Mouse (Mus musculus): ENCODE data around the gene Qrich1. TPM values are rescaled to one million over a fixed set of nuclear protein-coding genes. Genes with fewer than 3 reads are reported as not detected.

Qrich1 gene
- total and polyA plus RNA-seq, 2 experiments from 2014 or later = 123 to 265 TPM

DNA sequence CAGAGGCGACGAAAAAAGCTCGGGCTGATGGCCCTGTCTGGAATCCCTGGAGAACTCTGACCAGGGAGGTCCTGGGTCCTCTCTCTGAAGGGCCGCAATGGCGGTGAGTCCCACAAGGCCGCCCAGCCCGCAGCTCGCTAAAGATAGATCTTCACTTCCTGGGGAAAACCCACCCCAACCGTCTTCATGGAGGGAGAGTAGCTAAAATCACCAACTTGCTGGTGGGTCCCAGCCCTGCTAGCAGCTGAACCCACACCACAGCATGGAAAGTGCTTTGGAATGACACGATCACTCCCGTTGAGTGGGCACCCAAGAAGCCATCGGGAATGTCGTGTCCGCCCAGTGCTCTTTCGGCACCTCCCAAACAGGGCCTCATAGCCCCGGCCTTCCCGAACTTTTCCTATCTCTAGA lies 51.9 kb downstream of the Qrich1 start:
- no peaks in the 10 kb centered on the region for H3K9me3 ChIP-seq (ENCODE audit: low read length)
- H3K27me3 ChIP-seq (ENCODE audit: insufficient read depth, low read length) = no peaks in the 10 kb centered on the region
- no peak for ATAC-seq
- H3K4me3 ChIP-seq (ENCODE audit: low read depth, low read length) = no peak overlapping the region
- peaks cover 19% of the 10 kb centered on the region for H3K4me1 ChIP-seq (ENCODE audit: insufficient read depth)
- no peak overlapping the region for H3K9ac ChIP-seq
- WGBS = 83% methylated on average over 17 of the region's 17 CpGs
- H3K27ac ChIP-seq (ENCODE audit: low read depth, low read length) = no peak overlapping the region
- no peak for DNase-seq
- peaks cover 50% of the 10 kb centered on the region for H3K36me3 ChIP-seq (ENCODE audit: insufficient read depth)
- no peak for TF ChIP-seq CTCF (IDR thresholded peaks at IDR 0.05; ENCODE audit: low read depth)
- peak overlapping the region; percentile 90; the same call in 1 of the 2 replicates for H3K4me2 ChIP-seq (ENCODE audit: low read depth)

DNA sequence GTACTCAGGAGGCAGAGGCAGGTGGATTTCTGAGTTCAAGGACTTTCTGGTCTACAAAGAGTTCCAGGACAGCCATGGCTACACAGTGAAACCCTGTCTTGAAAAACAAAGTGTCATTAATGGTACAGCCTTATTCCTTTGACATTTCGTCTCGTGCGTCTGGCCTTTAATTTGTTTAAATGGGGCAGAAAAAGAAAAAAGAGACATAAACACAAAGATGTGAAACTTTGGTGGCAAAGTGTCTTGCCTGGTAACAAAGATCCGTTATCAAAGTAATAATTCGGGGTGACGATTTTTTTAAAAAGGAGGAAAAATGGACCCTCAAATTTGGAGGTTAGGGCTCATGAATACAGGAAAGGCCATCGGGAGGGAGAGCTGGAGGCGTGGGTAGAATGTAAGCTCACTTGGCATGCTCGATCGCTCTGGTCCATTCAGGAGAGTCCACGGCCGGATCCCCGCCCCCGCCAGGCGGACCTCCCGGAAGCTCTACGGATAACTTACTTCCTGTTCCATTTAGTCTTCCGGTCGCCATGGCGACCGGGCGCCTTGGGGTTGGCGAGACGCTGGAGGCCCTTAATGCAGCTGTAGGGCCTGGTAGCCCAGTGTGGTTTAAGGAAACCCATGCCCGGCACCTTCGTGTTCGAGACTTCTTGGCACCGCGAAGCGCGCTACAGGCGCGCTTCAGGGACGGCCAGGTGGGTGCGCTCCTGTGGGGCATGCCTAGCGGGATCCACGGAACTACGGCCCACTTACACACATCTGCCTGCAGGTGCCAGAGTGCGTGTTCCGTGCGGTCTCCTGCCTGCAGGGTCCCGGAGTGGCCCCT lies 53.0 kb downstream of the Qrich1 start, which contains the start of gene Dalrd3:
TSS of gene Dalrd3 (plus strand) at position 506 of the 826 bp plus-strand sequence.
- no peak for TF ChIP-seq CTCF (IDR thresholded peaks at IDR 0.05; ENCODE audit: low read depth)
- peak within 1 kb of the TSS; percentile 58 for H3K9ac ChIP-seq
- peak within 1 kb of the TSS; percentile 95 for H3K4me2 ChIP-seq (ENCODE audit: low read depth)
- H3K36me3 ChIP-seq (ENCODE audit: insufficient read depth) = peaks cover 40% of the 10 kb centered on the region
- DNase-seq (peak; percentile 92), ATAC-seq (peak; percentile 62)
- H3K27me3 ChIP-seq (ENCODE audit: insufficient read depth, low read length) = no peaks in the 10 kb centered on the region
- H3K4me3 ChIP-seq (ENCODE audit: low read depth, low read length) = peak within 1 kb of the TSS; percentile 55
- WGBS = 5% methylated on average over 42 of the region's 42 CpGs
- H3K27ac ChIP-seq (ENCODE audit: low read depth, low read length) = peak within 1 kb of the TSS; percentile 72
- H3K9me3 ChIP-seq (ENCODE audit: low read length) = no peaks in the 10 kb centered on the region
- peaks cover 19% of the 10 kb centered on the region for H3K4me1 ChIP-seq (ENCODE audit: insufficient read depth)

DNA sequence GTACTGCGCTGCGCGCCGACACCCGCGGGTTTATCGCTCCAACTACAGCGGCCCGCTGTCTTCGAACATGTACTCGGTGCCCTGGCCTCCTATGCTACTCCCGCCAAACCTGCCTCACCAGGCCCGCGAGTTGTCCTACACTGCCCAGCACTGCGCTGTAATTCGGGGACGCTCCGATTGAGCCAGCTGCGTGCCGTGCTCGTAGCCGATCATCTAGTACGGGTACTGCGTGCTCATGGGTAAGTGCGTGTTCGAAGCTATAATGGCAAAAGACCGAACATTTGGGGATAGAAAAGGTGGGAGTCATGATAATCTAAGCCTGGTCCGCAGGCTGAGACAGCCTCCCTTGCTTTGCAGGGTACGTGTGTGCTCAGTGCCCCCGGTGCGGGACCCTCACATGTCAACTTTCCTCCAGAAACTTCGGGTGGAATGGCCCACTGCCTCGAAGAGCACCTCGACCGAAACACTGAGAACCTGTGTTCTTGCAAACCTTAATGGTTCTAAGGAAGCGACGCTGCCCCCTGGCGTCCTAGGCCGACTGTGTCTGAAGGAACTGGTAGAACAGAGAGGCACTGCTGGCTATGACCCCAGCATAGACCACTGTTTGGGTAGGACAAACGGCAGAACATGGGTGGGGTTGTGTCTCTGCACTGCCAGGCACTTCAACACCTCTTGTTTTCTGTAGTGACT lies 53.7 kb downstream of the Qrich1 start:
- TF ChIP-seq CTCF (IDR thresholded peaks at IDR 0.05; ENCODE audit: low read depth) = peak; percentile 71
- Histone ChIP-seq H3K4me1 (ENCODE audit: insufficient read depth) (peaks cover 19% of the 10 kb centered on the region), H3K4me2 (ENCODE audit: low read depth) (peak overlapping the region; percentile 95), H3K9me3 (ENCODE audit: low read length) (no peaks in the 10 kb centered on the region), H3K9ac (peak overlapping the region; percentile 58), H3K27ac (ENCODE audit: low read depth, low read length) (peak overlapping the region; percentile 72), H3K27me3 (ENCODE audit: insufficient read depth, low read length) (no peaks in the 10 kb centered on the region), H3K4me3 (ENCODE audit: low read depth, low read length) (peak overlapping the region; percentile 55), H3K36me3 (ENCODE audit: insufficient read depth) (peaks cover 40% of the 10 kb centered on the region)
- 2% methylated on average over 40 of the region's 40 CpGs for WGBS
- ATAC-seq = no peak
- DNase-seq = peak; percentile 74

DNA sequence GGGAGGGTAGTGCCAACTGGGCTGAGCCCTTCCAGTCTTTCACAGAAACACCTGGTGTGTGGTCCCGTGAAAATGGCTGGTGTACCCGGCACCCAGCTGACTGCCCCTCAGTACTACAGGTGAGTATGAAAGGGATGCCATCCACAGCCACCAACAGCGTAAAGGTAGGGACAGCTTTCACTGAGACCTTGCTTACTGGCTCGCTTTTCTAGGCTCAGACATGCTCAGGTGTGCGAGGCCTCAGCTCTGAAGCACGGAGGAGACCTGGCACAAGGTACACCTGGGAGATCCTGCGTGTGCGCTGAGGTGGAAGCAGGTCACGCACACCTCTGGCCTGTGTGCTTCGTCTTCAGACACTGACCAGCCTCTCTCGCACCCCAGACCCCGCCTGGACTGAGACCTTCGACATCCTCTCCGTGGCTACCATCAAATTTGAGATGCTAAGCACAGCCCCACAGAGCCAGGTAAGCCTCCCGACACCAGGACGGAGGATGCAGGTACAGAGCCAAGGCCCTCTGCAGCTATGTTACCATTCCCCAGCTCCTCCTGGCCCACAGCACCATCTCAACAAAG lies 54.9 kb downstream of the Qrich1 start:
- H3K27me3 ChIP-seq (ENCODE audit: insufficient read depth, low read length) = no peaks in the 10 kb centered on the region
- H3K9ac ChIP-seq = no peak overlapping the region
- no peaks in the 10 kb centered on the region for H3K9me3 ChIP-seq (ENCODE audit: low read length)
- H3K36me3 ChIP-seq (ENCODE audit: insufficient read depth) = peaks cover 36% of the 10 kb centered on the region
- ATAC-seq (no peak), DNase-seq (no peak)
- no peak overlapping the region for H3K4me3 ChIP-seq (ENCODE audit: low read depth, low read length)
- H3K27ac ChIP-seq (ENCODE audit: low read depth, low read length) = no peak overlapping the region
- H3K4me1 ChIP-seq (ENCODE audit: insufficient read depth) = peaks cover 15% of the 10 kb centered on the region
- WGBS = 92% methylated on average over 16 of the region's 16 CpGs
- no peak for TF ChIP-seq CTCF (IDR thresholded peaks at IDR 0.05; ENCODE audit: low read depth)
- H3K4me2 ChIP-seq (ENCODE audit: low read depth) = no peak overlapping the region

DNA sequence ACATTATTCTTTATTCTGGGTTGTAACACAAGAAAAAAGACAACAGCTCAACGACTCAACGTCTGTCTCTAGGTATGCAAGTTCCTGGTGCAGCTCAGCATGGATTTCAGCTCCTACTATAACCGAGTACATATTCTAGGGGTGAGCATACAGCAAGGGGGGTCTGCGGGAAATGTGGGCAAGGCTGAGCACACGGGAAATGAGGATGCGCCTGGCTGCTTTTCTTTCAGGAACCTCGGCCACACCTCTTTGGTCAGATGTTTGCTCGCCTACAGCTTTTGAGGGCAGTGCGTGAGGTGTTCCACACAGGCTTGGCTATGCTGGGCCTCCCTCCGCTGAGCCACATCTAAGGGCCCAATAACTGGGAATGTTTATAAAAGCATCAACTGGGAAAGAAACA lies 55.7 kb downstream of the Qrich1 start:
- Histone ChIP-seq H3K9me3 (ENCODE audit: low read length) (no peaks in the 10 kb centered on the region), H3K4me1 (ENCODE audit: insufficient read depth) (peaks cover 20% of the 10 kb centered on the region), H3K9ac (no peak overlapping the region), H3K4me3 (ENCODE audit: low read depth, low read length) (no peak overlapping the region), H3K4me2 (ENCODE audit: low read depth) (no peak overlapping the region), H3K27me3 (ENCODE audit: insufficient read depth, low read length) (no peaks in the 10 kb centered on the region), H3K36me3 (ENCODE audit: insufficient read depth) (peaks cover 36% of the 10 kb centered on the region), H3K27ac (ENCODE audit: low read depth, low read length) (no peak overlapping the region)
- ATAC-seq = no peak
- no peak for DNase-seq
- WGBS = 83% methylated on average over 10 of the region's 10 CpGs
- TF ChIP-seq CTCF (IDR thresholded peaks at IDR 0.05; ENCODE audit: low read depth) = no peak

DNA sequence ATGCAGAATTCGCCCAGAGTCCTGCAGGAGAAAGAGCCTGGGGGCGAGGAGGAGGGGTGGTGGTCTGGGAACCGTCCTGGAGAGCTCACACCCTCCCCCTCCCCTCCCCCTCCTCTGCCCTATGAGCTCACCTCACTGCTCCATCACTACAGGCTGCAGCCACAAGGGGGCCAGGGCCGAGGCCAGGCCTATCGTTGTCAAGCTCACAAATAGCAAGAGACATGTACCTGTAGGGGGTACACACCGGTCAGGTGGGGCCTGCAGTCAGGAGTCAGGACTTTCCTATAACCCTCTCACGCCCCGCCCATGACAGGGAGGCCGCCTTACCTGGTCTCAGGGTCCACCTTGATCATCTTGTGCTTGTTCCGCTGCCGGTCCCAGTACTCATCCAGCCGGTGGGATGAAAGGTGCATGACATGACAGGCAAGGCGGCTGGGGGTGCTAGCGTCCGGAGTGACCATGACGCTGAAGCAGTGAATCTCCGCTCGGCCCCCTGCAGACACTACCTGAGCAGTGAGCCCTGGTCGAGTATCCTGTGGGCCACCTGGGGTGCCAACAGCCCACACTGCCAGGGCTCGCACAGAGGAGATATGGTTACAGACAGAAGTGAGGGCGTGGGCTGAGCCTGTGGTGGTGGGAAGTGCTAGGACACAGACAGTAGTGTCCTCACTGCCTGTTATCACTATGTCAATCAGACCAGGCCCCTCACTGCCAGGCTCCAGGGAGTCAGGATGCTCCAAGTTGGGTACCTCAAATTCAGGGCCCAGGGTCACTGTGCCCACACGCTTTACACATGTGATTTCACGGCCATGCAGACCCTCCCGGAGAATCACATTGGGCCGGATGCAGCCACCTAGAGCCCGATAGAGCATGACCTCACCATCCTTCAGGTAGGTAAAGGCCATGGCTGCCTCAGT lies 57.4 kb downstream of the Qrich1 start:
- Histone ChIP-seq H3K4me1 (ENCODE audit: insufficient read depth) (peaks cover 18% of the 10 kb centered on the region), H3K27ac (ENCODE audit: low read depth, low read length) (no peak overlapping the region), H3K9ac (no peak overlapping the region), H3K4me2 (ENCODE audit: low read depth) (no peak overlapping the region), H3K9me3 (ENCODE audit: low read length) (no peaks in the 10 kb centered on the region), H3K27me3 (ENCODE audit: insufficient read depth, low read length) (no peaks in the 10 kb centered on the region), H3K36me3 (ENCODE audit: insufficient read depth) (peaks cover 36% of the 10 kb centered on the region), H3K4me3 (ENCODE audit: low read depth, low read length) (no peak overlapping the region)
- DNase-seq (peak; percentile 55), ATAC-seq (no peak)
- 53% methylated on average over 26 of the region's 26 CpGs for WGBS
- peak; percentile 75 for TF ChIP-seq CTCF (IDR thresholded peaks at IDR 0.05; ENCODE audit: low read depth)
